Mouse (Mus musculus) kidney, postnatal 14 days (tissue): ENCODE data around the gene Map2k5.

Experiments used
- DNase-seq: peaks from one replicate; pipeline ENCODE4 v3.0.0; 2022; ENCODE audit warnings: mixed read lengths

Gene Map2k5

GRCm38 (mm10) chr9:63144502-63145248 is 233.0 kb downstream of the Map2k5 start:
- no peak for DNase-seq

GRCm38 (mm10) chr9:63143641-63144501 is 233.8 kb downstream of the Map2k5 start:
- no peak for DNase-seq

GRCm38 (mm10) chr9:63143227-63143626 is 234.5 kb downstream of the Map2k5 start:
- DNase-seq = no peak

- DNase-seq = no peak
Measured at GRCm38 (mm10) chr9:63142335-63143036, 235.2 kb downstream of the Map2k5 start.

GRCm38 (mm10) chr9:63141641-63142334 is 235.9 kb downstream of the Map2k5 start:
- no peak for DNase-seq

GRCm38 (mm10) chr9:63140211-63140610 is 237.5 kb downstream of the Map2k5 start:
- no peak for DNase-seq

- no peak for DNase-seq
Measured at GRCm38 (mm10) chr9:63139661-63140060, 238.0 kb downstream of the Map2k5 start.

GRCm38 (mm10) chr9:63138481-63138967 is 239.2 kb downstream of the Map2k5 start:
- DNase-seq = no peak

GRCm38 (mm10) chr9:63137615-63137915 is 240.1 kb downstream of the Map2k5 start:
- DNase-seq = no peak

- no peak for DNase-seq
Measured at GRCm38 (mm10) chr9:63136756-63137614, 240.7 kb downstream of the Map2k5 start.

- DNase-seq = no peak
Measured at GRCm38 (mm10) chr9:63136241-63136640, 241.5 kb downstream of the Map2k5 start.

GRCm38 (mm10) chr9:63135801-63136200 is 241.9 kb downstream of the Map2k5 start:
- peak; percentile 68 for DNase-seq

- DNase-seq = no peak
Measured at GRCm38 (mm10) chr9:63135356-63135755, 242.3 kb downstream of the Map2k5 start.

GRCm38 (mm10) chr9:63133659-63134058 is 244.0 kb downstream of the Map2k5 start:
- no peak for DNase-seq

GRCm38 (mm10) chr9:63132673-63133601 is 244.8 kb downstream of the Map2k5 start:
- DNase-seq = peak; percentile 97

- peak; percentile 55 for DNase-seq
Measured at GRCm38 (mm10) chr9:63131957-63132602, 245.6 kb downstream of the Map2k5 start.

GRCm38 (mm10) chr9:63129641-63130041 is 248.1 kb downstream of the Map2k5 start:
- peak; percentile 46 for DNase-seq

- peak; percentile 27 for DNase-seq
Measured at GRCm38 (mm10) chr9:63124512-63124911, 253.2 kb downstream of the Map2k5 start.

GRCm38 (mm10) chr9:63123451-63124438 is 254.0 kb downstream of the Map2k5 start:
- DNase-seq = peak; percentile 94
